Mouse (Mus musculus) ES-E14 (cell line): Measurements from ENCODE around the gene Zfp365.

Experiments
- CHD2 ChIP-seq: IDR thresholded peaks from 2 replicates; pipeline ENCODE4 v1.6.1; 2014; ENCODE audit warnings: mild to moderate bottlenecking, low read depth, low read length, inconsistent platforms
- HCFC1 ChIP-seq: IDR thresholded peaks from 2 replicates; pipeline ENCODE4 v1.6.1; 2012; ENCODE audit warnings: low read length, inconsistent platforms, borderline replicate concordance; ENCODE audit not compliant: insufficient read depth
- MAFK ChIP-seq: IDR thresholded peaks from 2 replicates; pipeline ENCODE4 v1.6.1; 2014; ENCODE audit warnings: mild to moderate bottlenecking, low read depth, low read length, inconsistent platforms; ENCODE audit not compliant: insufficient read depth
- ZC3H11A ChIP-seq: IDR thresholded peaks from 2 replicates; pipeline ENCODE4 v1.6.1; 2012; ENCODE audit warnings: low read depth, mild to moderate bottlenecking, inconsistent platforms, low read length, borderline replicate concordance
- ZNF384 ChIP-seq: IDR thresholded peaks from 2 replicates; pipeline ENCODE4 v1.6.1; 2012; ENCODE audit warnings: low read depth, low read length, inconsistent platforms

GRCm38 (mm10) chr10:67841596-67841995 is 70.9 kb downstream of the Zfp365 start:
- TF ChIP-seq ZNF384 (no peak), HCFC1 (no peak), MAFK (no peak), CHD2 (no peak), ZC3H11A (no peak)
